Mouse (Mus musculus): ENCODE data around the gene Zcchc24. TPM values are rescaled to one million over a fixed set of nuclear protein-coding genes. Genes with fewer than 3 reads are reported as not detected.

Zcchc24 gene
- polyA plus RNA-seq, 1 experiment from 2014 or later = 29.4 TPM

GRCm38 (mm10) chr14:25713443-25713842, 55.4 kb downstream of the Zcchc24 start:
- Histone ChIP-seq H3K27me3 (no peaks in the 10 kb centered on the region), H3K27ac (no peak overlapping the region), H3K4me3 (no peak overlapping the region), H3K9me3 (no peaks in the 10 kb centered on the region), H3K36me3 (peaks cover 42% of the 10 kb centered on the region), H3K4me1 (peaks cover 50% of the 10 kb centered on the region), H3K9ac (no peak overlapping the region), H3K4me2 (no peak overlapping the region)
- ATAC-seq (ENCODE audit: insufficient number of reproducible peaks, insufficient read depth, low FRiP score, low TSS enrichment, low read depth) = no peak
- WGBS = 7% methylated on average over 4 of the region's 4 CpGs

GRCm38 (mm10) chr14:25711602-25712001, 57.2 kb downstream of the Zcchc24 start:
- H3K27ac ChIP-seq = no peak overlapping the region
- H3K4me2 ChIP-seq = no peak overlapping the region
- peaks cover 27% of the 10 kb centered on the region for H3K36me3 ChIP-seq
- no peaks in the 10 kb centered on the region for H3K9me3 ChIP-seq
- 49% methylated on average over 8 of the region's 8 CpGs for WGBS
- no peak overlapping the region for H3K4me3 ChIP-seq
- no peak for ATAC-seq (ENCODE audit: insufficient number of reproducible peaks, insufficient read depth, low FRiP score, low TSS enrichment, low read depth)
- H3K27me3 ChIP-seq = no peaks in the 10 kb centered on the region
- H3K9ac ChIP-seq = no peak overlapping the region
- peaks cover 45% of the 10 kb centered on the region for H3K4me1 ChIP-seq

GRCm38 (mm10) chr14:25711177-25711576, 57.7 kb downstream of the Zcchc24 start:
- no peak overlapping the region for H3K9ac ChIP-seq
- peaks cover 23% of the 10 kb centered on the region for H3K36me3 ChIP-seq
- no peaks in the 10 kb centered on the region for H3K27me3 ChIP-seq
- 0 out of 2 replicates have a peak overlapping the region, but pooled peaks have one; percentile 22 for H3K27ac ChIP-seq
- ATAC-seq (ENCODE audit: insufficient number of reproducible peaks, insufficient read depth, low FRiP score, low TSS enrichment, low read depth) = no peak
- no peak overlapping the region for H3K4me3 ChIP-seq
- H3K4me1 ChIP-seq = peaks cover 45% of the 10 kb centered on the region
- no peaks in the 10 kb centered on the region for H3K9me3 ChIP-seq
- H3K4me2 ChIP-seq = no peak overlapping the region
- WGBS = 58% methylated on average over 7 of the region's 7 CpGs

- Histone ChIP-seq H3K27ac (peak overlapping the region; percentile 22; the same call in 1 of the 2 replicates), H3K36me3 (peaks cover 18% of the 10 kb centered on the region), H3K9me3 (no peaks in the 10 kb centered on the region), H3K9ac (no peak overlapping the region), H3K4me2 (no peak overlapping the region), H3K27me3 (no peaks in the 10 kb centered on the region), H3K4me1 (peaks cover 45% of the 10 kb centered on the region), H3K4me3 (no peak overlapping the region)
- 66% methylated on average over 4 of the region's 4 CpGs for WGBS
- ATAC-seq (ENCODE audit: insufficient number of reproducible peaks, insufficient read depth, low FRiP score, low TSS enrichment, low read depth) = no peak
These were observed 58.2 kb downstream of the Zcchc24 start for GRCm38 (mm10) chr14:25710681-25711080.

GRCm38 (mm10) chr14:25710073-25710472, 58.8 kb downstream of the Zcchc24 start:
- no peak for ATAC-seq (ENCODE audit: insufficient number of reproducible peaks, insufficient read depth, low FRiP score, low TSS enrichment, low read depth)
- H3K27ac ChIP-seq = no peak overlapping the region
- H3K4me3 ChIP-seq = no peak overlapping the region
- H3K9ac ChIP-seq = no peak overlapping the region
- H3K4me1 ChIP-seq = peaks cover 45% of the 10 kb centered on the region
- 64% methylated on average over 4 of the region's 4 CpGs for WGBS
- peaks cover 12% of the 10 kb centered on the region for H3K36me3 ChIP-seq
- no peaks in the 10 kb centered on the region for H3K9me3 ChIP-seq
- no peak overlapping the region for H3K4me2 ChIP-seq
- H3K27me3 ChIP-seq = no peaks in the 10 kb centered on the region

GRCm38 (mm10) chr14:25708917-25709316, 59.9 kb downstream of the Zcchc24 start:
- ATAC-seq (ENCODE audit: insufficient number of reproducible peaks, insufficient read depth, low FRiP score, low TSS enrichment, low read depth) = no peak
- Histone ChIP-seq H3K27ac (peak overlapping the region; percentile 64; the same call in 1 of the 2 replicates), H3K4me1 (peaks cover 39% of the 10 kb centered on the region), H3K4me3 (no peak overlapping the region), H3K9me3 (no peaks in the 10 kb centered on the region), H3K4me2 (no peak overlapping the region), H3K9ac (no peak overlapping the region), H3K27me3 (no peaks in the 10 kb centered on the region), H3K36me3 (0 out of 2 replicates have a peak, but pooled peaks cover 2% of the 10 kb centered on the region)
- 100% methylated on average over 2 of the region's 2 CpGs for WGBS

GRCm38 (mm10) chr14:25708451-25708850, 60.4 kb downstream of the Zcchc24 start:
- no peaks in the 10 kb centered on the region for H3K27me3 ChIP-seq
- no peak overlapping the region for H3K4me2 ChIP-seq
- WGBS = 52% methylated on average over 4 of the region's 4 CpGs
- H3K27ac ChIP-seq = peak overlapping the region; percentile 64
- H3K4me3 ChIP-seq = no peak overlapping the region
- H3K9me3 ChIP-seq = no peaks in the 10 kb centered on the region
- peaks cover 34% of the 10 kb centered on the region for H3K4me1 ChIP-seq
- no peak for ATAC-seq (ENCODE audit: insufficient number of reproducible peaks, insufficient read depth, low FRiP score, low TSS enrichment, low read depth)
- no peaks in the 10 kb centered on the region for H3K36me3 ChIP-seq
- no peak overlapping the region for H3K9ac ChIP-seq

- no peak for ATAC-seq (ENCODE audit: insufficient number of reproducible peaks, insufficient read depth, low FRiP score, low TSS enrichment, low read depth)
- 35% methylated on average over 5 of the region's 5 CpGs for WGBS
- no peak overlapping the region for H3K4me2 ChIP-seq
- H3K36me3 ChIP-seq = no peaks in the 10 kb centered on the region
- peaks cover 33% of the 10 kb centered on the region for H3K4me1 ChIP-seq
- H3K27me3 ChIP-seq = no peaks in the 10 kb centered on the region
- no peaks in the 10 kb centered on the region for H3K9me3 ChIP-seq
- H3K27ac ChIP-seq = peak overlapping the region; percentile 64
- no peak overlapping the region for H3K4me3 ChIP-seq
- H3K9ac ChIP-seq = 0 out of 2 replicates have a peak overlapping the region, but pooled peaks have one; percentile 6
These were observed 61.1 kb downstream of the Zcchc24 start for GRCm38 (mm10) chr14:25707691-25708181.

- Histone ChIP-seq H3K4me1 (no peaks in the 10 kb centered on the region), H3K9me3 (no peaks in the 10 kb centered on the region), H3K27me3 (no peaks in the 10 kb centered on the region), H3K4me2 (no peak overlapping the region), H3K27ac (no peak overlapping the region), H3K9ac (no peak overlapping the region), H3K36me3 (peaks cover 40% of the 10 kb centered on the region), H3K4me3 (no peak overlapping the region)
- no peak for ATAC-seq (ENCODE audit: insufficient number of reproducible peaks, insufficient read depth, low FRiP score, low TSS enrichment, low read depth)
These were observed 66.9 kb downstream of the Zcchc24 start for GRCm38 (mm10) chr14:25701986-25702385.

GRCm38 (mm10) chr14:25696356-25696755, 72.5 kb downstream of the Zcchc24 start:
- WGBS = 62% methylated on average over 2 of the region's 2 CpGs
- no peaks in the 10 kb centered on the region for H3K9me3 ChIP-seq
- H3K9ac ChIP-seq = no peak overlapping the region
- H3K4me1 ChIP-seq = peaks cover 30% of the 10 kb centered on the region
- peaks cover 53% of the 10 kb centered on the region for H3K36me3 ChIP-seq
- H3K27me3 ChIP-seq = no peaks in the 10 kb centered on the region
- H3K4me2 ChIP-seq = no peak overlapping the region; the same call in 1 of the 2 replicates
- H3K27ac ChIP-seq = no peak overlapping the region
- ATAC-seq (ENCODE audit: insufficient number of reproducible peaks, insufficient read depth, low FRiP score, low TSS enrichment, low read depth) = no peak
- no peak overlapping the region for H3K4me3 ChIP-seq

GRCm38 (mm10) chr14:25695059-25695458, 73.8 kb downstream of the Zcchc24 start:
- ATAC-seq (ENCODE audit: insufficient number of reproducible peaks, insufficient read depth, low FRiP score, low TSS enrichment, low read depth) = no peak
- Histone ChIP-seq H3K4me1 (peaks cover 30% of the 10 kb centered on the region), H3K9ac (peak overlapping the region; percentile 88), H3K27me3 (no peaks in the 10 kb centered on the region), H3K4me2 (peak overlapping the region; percentile 97), H3K27ac (no peak overlapping the region), H3K4me3 (peak overlapping the region; percentile 85), H3K36me3 (peaks cover 43% of the 10 kb centered on the region), H3K9me3 (no peaks in the 10 kb centered on the region)
- 56% methylated on average over 6 of the region's 6 CpGs for WGBS

- Histone ChIP-seq H3K9me3 (no peaks in the 10 kb centered on the region), H3K9ac (peak overlapping the region; percentile 88), H3K27ac (no peak overlapping the region), H3K36me3 (peaks cover 38% of the 10 kb centered on the region), H3K4me3 (peak overlapping the region; percentile 85), H3K27me3 (no peaks in the 10 kb centered on the region), H3K4me2 (peak overlapping the region; percentile 97), H3K4me1 (peaks cover 30% of the 10 kb centered on the region)
- under 1% methylated on average over 10 of the region's 10 CpGs for WGBS
- ATAC-seq (ENCODE audit: insufficient number of reproducible peaks, insufficient read depth, low FRiP score, low TSS enrichment, low read depth) = no peak; the same call in 1 of the 2 replicates
These were observed 74.3 kb downstream of the Zcchc24 start for GRCm38 (mm10) chr14:25694569-25694897.
